Mouse (Mus musculus): ENCODE measurements around the gene Nptx1. TPM values are rescaled to one million over a fixed set of nuclear protein-coding genes. Genes with fewer than 3 reads are reported as not detected.
A peak's percentile ranks its signal among the peaks of the same experiment; 100 is the strongest.

The Nptx1 gene
- polyA plus RNA-seq, 1 experiment from 2014 or later = 1.4 TPM

DNA sequence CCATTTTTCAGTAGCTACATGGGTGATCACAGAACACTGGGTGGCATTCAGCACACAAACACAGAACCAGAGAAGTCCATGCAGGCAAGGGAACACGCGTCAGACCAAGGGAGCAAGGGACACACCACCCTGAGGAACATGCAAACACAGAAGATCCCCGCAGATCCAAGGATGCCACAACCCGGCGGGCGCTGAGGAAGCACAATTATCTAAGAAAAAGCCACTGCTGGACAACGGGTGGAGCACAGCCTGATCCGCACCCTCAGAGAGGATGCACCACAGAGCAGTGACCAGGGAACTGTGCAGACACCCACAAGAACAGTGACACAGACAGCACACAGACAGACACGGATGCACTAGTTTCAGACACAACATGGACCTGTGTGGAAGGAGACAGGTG lies 7.0 kb downstream of the Nptx1 start:
- Histone ChIP-seq H3K36me3 (ENCODE audit: insufficient read depth) (no peaks in the 10 kb centered on the region), H3K27me3 (ENCODE audit: insufficient read depth, low read length) (peaks cover 19% of the 10 kb centered on the region), H3K4me3 (ENCODE audit: low read depth, low read length) (no peak overlapping the region), H3K9me3 (ENCODE audit: low read depth, low read length) (no peaks in the 10 kb centered on the region), H3K9ac (no peak overlapping the region), H3K27ac (ENCODE audit: low read depth) (no peak overlapping the region), H3K4me2 (no peak overlapping the region), H3K4me1 (ENCODE audit: insufficient read depth) (no peaks in the 10 kb centered on the region)
- ATAC-seq (ENCODE audit: insufficient read depth) = no peak
- no peak for TF ChIP-seq CTCF (IDR thresholded peaks at IDR 0.05; ENCODE audit: low read depth)
- no peak for DNase-seq
- 75% methylated on average over 9 of the region's 9 CpGs for WGBS

DNA sequence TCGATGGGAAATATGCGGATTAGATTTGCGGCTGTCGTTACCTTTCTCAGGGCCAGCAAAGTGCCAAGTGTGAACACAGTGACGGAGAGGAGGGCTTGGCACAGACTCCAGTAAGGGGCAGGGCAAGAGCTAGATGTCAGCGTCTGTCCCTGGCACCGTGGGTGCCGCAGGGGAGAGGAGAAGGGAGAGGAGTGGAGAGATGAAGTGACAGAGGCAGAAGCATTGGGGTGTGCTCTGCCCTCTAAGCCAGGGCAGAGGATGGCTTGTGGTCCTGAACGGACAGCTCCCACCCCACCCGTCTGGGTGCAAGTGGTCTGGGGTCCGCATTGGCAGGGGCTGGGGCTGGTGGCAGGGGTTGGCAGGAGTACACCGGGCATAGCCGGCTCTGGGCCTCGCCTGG lies 7.6 kb downstream of the Nptx1 start:
- Histone ChIP-seq H3K4me2 (no peak overlapping the region), H3K9me3 (ENCODE audit: low read depth, low read length) (no peaks in the 10 kb centered on the region), H3K4me3 (ENCODE audit: low read depth, low read length) (no peak overlapping the region), H3K27me3 (ENCODE audit: insufficient read depth, low read length) (peaks cover 13% of the 10 kb centered on the region), H3K9ac (no peak overlapping the region), H3K27ac (ENCODE audit: low read depth) (no peak overlapping the region), H3K4me1 (ENCODE audit: insufficient read depth) (no peaks in the 10 kb centered on the region), H3K36me3 (ENCODE audit: insufficient read depth) (no peaks in the 10 kb centered on the region)
- WGBS = 33% methylated on average over 14 of the region's 14 CpGs
- TF ChIP-seq CTCF (IDR thresholded peaks at IDR 0.05; ENCODE audit: low read depth) = no peak
- DNase-seq (peak; percentile 70), ATAC-seq (ENCODE audit: insufficient read depth) (no peak)

DNA sequence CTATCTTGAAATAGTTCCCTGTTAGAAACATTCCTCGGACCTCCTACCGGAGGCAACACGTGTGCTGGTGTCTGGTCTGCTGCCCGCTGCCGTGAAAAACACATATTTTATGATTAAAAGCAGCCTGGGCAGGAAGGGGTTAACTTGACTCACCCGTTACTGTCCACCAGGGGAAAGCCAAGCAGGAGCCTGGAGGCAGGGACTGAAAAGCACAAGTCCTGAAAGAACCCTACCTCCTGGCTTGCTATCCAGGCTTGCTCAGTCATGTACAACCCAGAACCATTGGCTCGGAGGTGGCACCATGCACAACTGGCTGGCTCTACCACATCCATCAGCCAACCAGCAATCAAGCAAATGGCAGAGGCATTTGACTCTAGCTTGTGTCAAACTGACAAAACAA lies 13.8 kb downstream of the Nptx1 start:
- Histone ChIP-seq H3K9me3 (ENCODE audit: low read depth, low read length) (no peaks in the 10 kb centered on the region), H3K9ac (no peak overlapping the region), H3K4me2 (no peak overlapping the region), H3K27ac (ENCODE audit: low read depth) (no peak overlapping the region), H3K4me1 (ENCODE audit: insufficient read depth) (no peaks in the 10 kb centered on the region), H3K4me3 (ENCODE audit: low read depth, low read length) (no peak overlapping the region), H3K27me3 (ENCODE audit: insufficient read depth, low read length) (no peaks in the 10 kb centered on the region), H3K36me3 (ENCODE audit: insufficient read depth) (no peaks in the 10 kb centered on the region)
- 54% methylated on average over 7 of the region's 7 CpGs for WGBS
- TF ChIP-seq CTCF (IDR thresholded peaks at IDR 0.05; ENCODE audit: low read depth) = 0 out of 2 replicates have a peak, but pooled peaks have one; percentile 22
- DNase-seq = no peak
- no peak for ATAC-seq (ENCODE audit: insufficient read depth)

DNA sequence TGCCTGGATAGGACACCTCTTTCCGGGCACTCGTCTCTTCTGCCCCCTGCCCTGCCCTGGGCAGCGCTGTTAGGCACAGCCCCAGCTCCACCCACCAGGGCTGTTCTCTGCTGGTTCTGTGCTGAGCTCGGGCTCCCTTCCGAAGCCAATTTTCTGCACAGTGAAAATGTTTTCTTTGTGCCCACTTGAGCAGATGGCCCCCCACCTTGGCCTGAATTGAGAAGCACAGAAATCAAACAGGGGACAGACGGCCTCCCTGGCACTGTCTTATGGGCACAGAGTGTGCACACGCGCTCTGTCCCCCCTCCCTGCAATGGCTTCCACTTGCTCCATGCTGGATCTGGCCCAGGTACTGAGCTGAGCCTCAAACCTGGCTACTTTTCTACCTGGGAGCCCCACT lies 15.1 kb downstream of the Nptx1 start:
- no peak overlapping the region for H3K4me2 ChIP-seq
- H3K27ac ChIP-seq (ENCODE audit: low read depth) = no peak overlapping the region
- H3K9me3 ChIP-seq (ENCODE audit: low read depth, low read length) = no peaks in the 10 kb centered on the region
- no peak for TF ChIP-seq CTCF (IDR thresholded peaks at IDR 0.05; ENCODE audit: low read depth)
- no peaks in the 10 kb centered on the region for H3K27me3 ChIP-seq (ENCODE audit: insufficient read depth, low read length)
- ATAC-seq (ENCODE audit: insufficient read depth) (no peak), DNase-seq (no peak)
- no peaks in the 10 kb centered on the region for H3K36me3 ChIP-seq (ENCODE audit: insufficient read depth)
- H3K4me3 ChIP-seq (ENCODE audit: low read depth, low read length) = no peak overlapping the region
- 66% methylated on average over 8 of the region's 8 CpGs for WGBS
- no peak overlapping the region for H3K9ac ChIP-seq
- no peaks in the 10 kb centered on the region for H3K4me1 ChIP-seq (ENCODE audit: insufficient read depth)

DNA sequence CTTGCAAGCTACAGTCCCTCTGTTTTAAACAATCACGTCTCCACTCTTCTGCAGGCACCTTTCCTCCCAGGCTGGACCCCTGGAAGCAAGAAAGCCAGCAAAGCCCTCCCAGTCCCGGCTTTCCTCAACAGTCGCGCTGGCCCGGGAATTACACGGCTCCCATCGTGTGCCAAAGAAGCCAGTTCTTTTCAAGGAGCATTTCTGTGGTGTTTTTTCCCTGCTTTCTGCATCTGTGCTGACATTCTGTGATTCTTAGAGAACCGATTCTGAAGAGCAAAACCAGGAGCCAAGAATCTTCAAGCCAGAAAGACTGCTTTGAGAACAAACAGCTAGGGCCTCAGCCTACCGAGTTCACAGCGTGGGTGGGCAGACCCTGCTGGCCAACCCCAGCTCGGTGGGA lies 18.6 kb downstream of the Nptx1 start:
- H3K27me3 ChIP-seq (ENCODE audit: insufficient read depth, low read length) = no peaks in the 10 kb centered on the region
- H3K9me3 ChIP-seq (ENCODE audit: low read depth, low read length) = no peaks in the 10 kb centered on the region
- no peak for TF ChIP-seq CTCF (IDR thresholded peaks at IDR 0.05; ENCODE audit: low read depth)
- no peak overlapping the region for H3K27ac ChIP-seq (ENCODE audit: low read depth)
- H3K4me1 ChIP-seq (ENCODE audit: insufficient read depth) = no peaks in the 10 kb centered on the region
- H3K9ac ChIP-seq = no peak overlapping the region
- H3K36me3 ChIP-seq (ENCODE audit: insufficient read depth) = no peaks in the 10 kb centered on the region
- ATAC-seq (ENCODE audit: insufficient read depth) (no peak), DNase-seq (no peak)
- WGBS = 51% methylated on average over 11 of the region's 11 CpGs
- H3K4me3 ChIP-seq (ENCODE audit: low read depth, low read length) = no peak overlapping the region
- no peak overlapping the region for H3K4me2 ChIP-seq

DNA sequence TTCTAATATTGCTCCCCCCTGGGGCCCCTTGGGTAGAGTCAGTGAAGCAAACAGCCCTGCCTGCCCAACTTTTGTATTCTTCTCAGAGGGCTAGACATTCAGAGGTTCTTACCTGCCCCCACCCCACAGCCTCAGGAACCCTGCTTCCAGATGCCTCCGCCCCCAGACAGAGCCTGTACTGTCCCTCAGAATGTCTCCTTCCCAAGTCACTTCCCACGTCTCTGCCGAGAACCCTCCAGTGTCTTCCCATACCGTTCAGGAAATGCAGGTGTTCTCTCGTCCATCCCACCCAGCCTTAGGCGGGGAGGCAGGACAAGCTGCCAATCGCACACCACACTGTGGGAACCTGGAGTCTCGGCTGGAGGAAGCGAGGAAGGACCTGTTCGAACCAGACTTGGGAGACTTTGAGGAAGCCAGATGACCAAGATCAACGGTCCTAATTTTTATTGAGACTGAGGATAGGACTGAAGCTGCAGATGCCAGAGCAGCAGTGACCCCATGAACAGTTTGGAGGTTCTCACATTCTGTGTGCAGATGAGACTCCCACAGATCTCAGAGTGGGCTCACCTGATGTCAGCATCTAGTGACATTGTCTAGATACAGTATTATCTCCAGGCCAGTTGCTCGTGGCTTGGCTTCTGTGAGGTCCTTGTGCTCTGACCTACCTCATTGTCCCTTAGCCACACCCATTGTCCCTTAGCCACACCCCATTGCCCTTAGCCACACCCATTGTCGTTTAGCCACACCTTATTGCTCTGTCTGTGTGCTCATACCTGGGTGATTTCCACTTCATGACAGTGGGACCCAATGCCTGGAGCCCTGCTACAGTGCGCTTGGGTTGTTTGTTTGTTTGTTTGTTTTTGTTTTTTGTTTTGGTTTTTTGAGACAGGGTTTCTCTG lies 21.2 kb downstream of the Nptx1 start:
- H3K4me3 ChIP-seq (ENCODE audit: low read depth, low read length) = no peak overlapping the region
- no peaks in the 10 kb centered on the region for H3K4me1 ChIP-seq (ENCODE audit: insufficient read depth)
- H3K9ac ChIP-seq = no peak overlapping the region
- no peaks in the 10 kb centered on the region for H3K36me3 ChIP-seq (ENCODE audit: insufficient read depth)
- WGBS = 71% methylated on average over 14 of the region's 14 CpGs
- H3K9me3 ChIP-seq (ENCODE audit: low read depth, low read length) = no peaks in the 10 kb centered on the region
- no peak for ATAC-seq (ENCODE audit: insufficient read depth)
- no peak overlapping the region for H3K4me2 ChIP-seq
- H3K27ac ChIP-seq (ENCODE audit: low read depth) = no peak overlapping the region
- DNase-seq = no peak
- no peaks in the 10 kb centered on the region for H3K27me3 ChIP-seq (ENCODE audit: insufficient read depth, low read length)
- TF ChIP-seq CTCF (IDR thresholded peaks at IDR 0.05; ENCODE audit: low read depth) = no peak

DNA sequence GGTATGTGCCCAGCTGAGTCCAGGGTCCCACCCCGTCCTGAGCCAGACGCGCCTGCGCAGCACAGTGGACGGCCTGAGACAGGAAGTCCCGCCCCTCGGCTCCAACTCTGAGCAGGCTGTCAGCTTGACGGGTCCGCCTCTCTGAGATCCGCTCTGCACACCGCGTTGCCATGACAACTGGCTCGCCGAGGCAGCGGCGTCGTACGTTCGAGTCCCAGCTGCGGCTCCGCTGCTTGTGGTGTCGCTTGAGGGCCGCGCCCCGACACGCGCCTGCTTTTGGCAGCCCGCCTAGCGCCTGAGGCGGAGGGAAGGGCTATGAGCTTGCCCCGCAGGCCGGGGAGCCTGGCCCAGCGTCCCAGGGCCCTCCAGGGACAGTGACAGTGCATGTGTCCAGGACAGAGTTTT lies 23.0 kb downstream of the Nptx1 start:
- H3K4me1 ChIP-seq (ENCODE audit: insufficient read depth) = no peaks in the 10 kb centered on the region

More for the DNA sequence above, 23.0 kb downstream of the Nptx1 start:
- H3K36me3 ChIP-seq (ENCODE audit: insufficient read depth) = no peaks in the 10 kb centered on the region
- ATAC-seq (ENCODE audit: insufficient read depth) = peak; percentile 98
- H3K9me3 ChIP-seq (ENCODE audit: low read depth, low read length) = no peaks in the 10 kb centered on the region
- H3K27ac ChIP-seq (ENCODE audit: low read depth) = no peak overlapping the region
- DNase-seq = peak; percentile 97
- H3K27me3 ChIP-seq (ENCODE audit: insufficient read depth, low read length) = no peaks in the 10 kb centered on the region
- WGBS = 2% methylated on average over 33 of the region's 33 CpGs
- TF ChIP-seq CTCF (IDR thresholded peaks at IDR 0.05; ENCODE audit: low read depth) = no peak
- H3K4me3 ChIP-seq (ENCODE audit: low read depth, low read length) = peak overlapping the region; percentile 34
- peak overlapping the region; percentile 21 for H3K9ac ChIP-seq
- peak overlapping the region; percentile 59 for H3K4me2 ChIP-seq

All from lung, embryonic 14.5 days (tissue).